16 mouse cellular contexts compared by ENCODE assay signal in genomic region chr17:13938652-13939051, GRCm38 (mm10). TPM values are rescaled to one million over a fixed set of nuclear protein-coding genes. Genes with fewer than 3 reads are reported as not detected.
DNase-seq lines count a peak whose midpoint lies in the region; ATAC-seq and TF ChIP-seq lines count a peak whose summit lies in the region.
"Had no signal": no experiment of that assay in that cellular context is flagged by ENCODE, and none has a peak within 500 bp of the region (broad histone marks: within the 10 kb centered on the region; RNA-seq: fewer than 3 reads in every experiment).

No protein-coding gene starts in this region.

- TF ChIP-seq CTCF in stomach, postnatal 0 days (IDR thresholded peaks at IDR 0.05; ENCODE audit: low read depth): no peak

- H3K4me1 ChIP-seq in stomach, embryonic 16.5 days (ENCODE audit: control insufficient read depth, insufficient read depth, low read length): no peaks in the 10 kb centered on the region
- H3K4me1 ChIP-seq in stomach, postnatal 0 days (replicated peaks; ENCODE audit: control insufficient read depth, insufficient read depth): no peaks in the 10 kb centered on the region
- H3K4me1 ChIP-seq in midbrain, embryonic 16.5 days (ENCODE audit: control insufficient read depth, insufficient read depth, low read length): no peaks in the 10 kb centered on the region
- H3K4me1 ChIP-seq: liver, embryonic 15.5 days had no signal

- no peaks in the 10 kb centered on the region for H3K9me3 ChIP-seq in stomach, embryonic 16.5 days (replicated peaks; ENCODE audit: control insufficient read depth, low read length)
- H3K9me3 ChIP-seq in stomach, postnatal 0 days (ENCODE audit: control insufficient read depth, low read length): no peaks in the 10 kb centered on the region
- no peaks in the 10 kb centered on the region for H3K9me3 ChIP-seq in midbrain, embryonic 16.5 days (replicated peaks; ENCODE audit: control insufficient read depth, low read length, poor library complexity, severe bottlenecking)
- H3K9me3 ChIP-seq: liver, embryonic 15.5 days had no signal

- H3K27ac ChIP-seq in stomach, embryonic 16.5 days (ENCODE audit: low read length): no peak overlapping the region
- no peak overlapping the region for H3K27ac ChIP-seq in stomach, postnatal 0 days (replicated peaks)
- H3K27ac ChIP-seq in midbrain, embryonic 16.5 days (ENCODE audit: low read length): no peak overlapping the region
- H3K27ac ChIP-seq: liver, embryonic 15.5 days had no signal

- H3K9ac ChIP-seq in stomach, embryonic 16.5 days (ENCODE audit: low read length): no peak overlapping the region
- no peak overlapping the region for H3K9ac ChIP-seq in stomach, postnatal 0 days (ENCODE audit: low read length)
- H3K9ac ChIP-seq in midbrain, embryonic 16.5 days (ENCODE audit: low read depth, low read length): no peak overlapping the region
- H3K9ac ChIP-seq: liver, embryonic 15.5 days had no signal

- 56% methylated on average over 3 of the region's 3 CpGs for WGBS in stomach, embryonic 16.5 days
- 63% methylated on average over 3 of the region's 3 CpGs for WGBS in stomach, postnatal 0 days
- WGBS in midbrain, embryonic 16.5 days: 88% methylated on average over 3 of the region's 3 CpGs

- peak; percentile 80; the same call in 1 of the 2 replicates for ATAC-seq in stomach, embryonic 16.5 days (ENCODE audit: insufficient read depth, low FRiP score)
- ATAC-seq in stomach, postnatal 0 days (ENCODE audit: low FRiP score, low TSS enrichment): no peak
- no peak for ATAC-seq in midbrain, embryonic 16.5 days
- ATAC-seq: Patski had no signal

- DNase-seq in gastrocnemius, adult 18-20 months (ENCODE audit: low spot score): peak; percentile 56
- no peak for DNase-seq in gastrocnemius, adult 8-10 months (ENCODE audit: low spot score in 2 of 2)
- no peak for DNase-seq in stomach, postnatal 0 days (ENCODE audit: low spot score)
- peak; percentile 48 for DNase-seq in kidney, adult 9 months
- DNase-seq in lung, postnatal 36 days: peak; percentile 11
- DNase-seq in adrenal gland, postnatal 4 days (ENCODE audit: low spot score in 2 of 2): no peak
- DNase-seq: cerebellum, postnatal 36 days; retina, postnatal 1 day; thymus, adult 18-20 months had no signal

- TF ChIP-seq EP300 in stomach, postnatal 0 days (optimal IDR thresholded peaks at IDR 0.05): no peak

- no peaks in the 10 kb centered on the region for H3K36me3 ChIP-seq in stomach, embryonic 16.5 days (ENCODE audit: control insufficient read depth, insufficient read depth, low read length)
- H3K36me3 ChIP-seq in stomach, postnatal 0 days (ENCODE audit: control insufficient read depth, insufficient read depth, low read length): no peaks in the 10 kb centered on the region
- H3K36me3 ChIP-seq in midbrain, embryonic 16.5 days (ENCODE audit: control insufficient read depth, insufficient read depth, low read length): no peaks in the 10 kb centered on the region
- H3K36me3 ChIP-seq: liver, embryonic 15.5 days had no signal

- no peaks in the 10 kb centered on the region for H3K27me3 ChIP-seq in stomach, embryonic 16.5 days (ENCODE audit: control insufficient read depth, insufficient read depth, low read length)
- no peaks in the 10 kb centered on the region for H3K27me3 ChIP-seq in stomach, postnatal 0 days (ENCODE audit: control insufficient read depth, insufficient read depth, low read length)
- no peaks in the 10 kb centered on the region for H3K27me3 ChIP-seq in midbrain, embryonic 16.5 days (ENCODE audit: control insufficient read depth, insufficient read depth, low read depth, low read length)
- H3K27me3 ChIP-seq: liver, embryonic 15.5 days; Patski had no signal

- no peak overlapping the region for H3K4me3 ChIP-seq in stomach, embryonic 16.5 days (replicated peaks; ENCODE audit: low read length)
- no peak overlapping the region for H3K4me3 ChIP-seq in stomach, postnatal 0 days (ENCODE audit: low read depth, low read length)
- H3K4me3 ChIP-seq in midbrain, embryonic 16.5 days (ENCODE audit: low read depth, low read length): no peak overlapping the region
- H3K4me3 ChIP-seq: liver, embryonic 15.5 days had no signal

- H3K4me2 ChIP-seq in stomach, embryonic 16.5 days (ENCODE audit: low read depth, low read length): no peak overlapping the region
- no peak overlapping the region for H3K4me2 ChIP-seq in stomach, postnatal 0 days (replicated peaks; ENCODE audit: low read depth)
- H3K4me2 ChIP-seq in midbrain, embryonic 16.5 days (ENCODE audit: low read length): no peak overlapping the region
- H3K4me2 ChIP-seq: liver, embryonic 15.5 days had no signal

RNA-seq across cellular contexts. Expression of gene Gm7168, which starts 9.5 kb away (rescaled TPM):
- not detected for total RNA-seq in gastrocnemius, adult 18-20 months (2021)
- total RNA-seq in gastrocnemius, adult 8-10 months (2022): not detected
- not detected in 2 replicates for polyA plus RNA-seq in stomach, embryonic 16.5 days (2015; fragmentation: Nextera tagmentation; extraction: Ambion mirVana)
- polyA plus RNA-seq in stomach, postnatal 0 days (2015; fragmentation: Nextera tagmentation; extraction: Ambion mirVana): not detected in 2 replicates
- polyA plus RNA-seq in midbrain, embryonic 16.5 days (2015; fragmentation: Nextera tagmentation; extraction: Ambion mirVana): not detected in 2 replicates
- total RNA-seq in adrenal gland, postnatal 4 days (2021): not detected
- polyA plus RNA-seq: brain, embryonic 14.5 days; C2C12; gonadal fat pad, adult 2 months; liver, embryonic 15.5 days; Patski had no signal

Comparison
In these comparisons a context has a peak if more than half of its experiments do, and no peak if none do; other contexts are left out.
1. DNase-seq: peak in gastrocnemius, adult 18-20 months (single experiment), kidney, adult 9 months (single experiment) and lung, postnatal 36 days (single experiment); none in gastrocnemius, adult 8-10 months (0 of 2), stomach, postnatal 0 days (single experiment) and adrenal gland, postnatal 4 days (0 of 2).